Mouse (Mus musculus) embryonic fibroblast, embryonic 13.5 days (primary cell): ENCODE data around the gene Krtap16-1.

ENCODE experiments used
- CTCF ChIP-seq: IDR thresholded peaks from 2 replicates; pipeline ENCODE4 v1.5.1; 2011; ENCODE audit warnings: mild to moderate bottlenecking, control low read depth, low read length, moderate library complexity, borderline replicate concordance; ENCODE audit not compliant: insufficient read depth
- POLR2A ChIP-seq: IDR thresholded peaks from 2 replicates; pipeline ENCODE4 v1.6.1; 2011; ENCODE audit warnings: low read depth, mild to moderate bottlenecking, control low read depth, low read length, moderate library complexity

GRCm38 (mm10) chr11:100029768-100030167 lies 43.4 kb upstream of the Krtap16-1 start, which contains the start of gene Krt33b:
- TF ChIP-seq POLR2A (no peak), CTCF (no peak)
